Mouse (Mus musculus) heart, adult 8-10 months (tissue): ENCODE data around the gene Krtap9-3. TPM values are rescaled to one million over a fixed set of nuclear protein-coding genes. Genes with fewer than 3 reads are reported as not detected.
A peak's percentile ranks its signal among the peaks of the same experiment; 100 is the strongest.
"Not testable (repeated sequence)": the region's sequence is repeated elsewhere in the genome, so short reads cannot be mapped to it uniquely, and the experiment has no call there.

ENCODE experiments used
- DNase-seq: peaks from one replicate; pipeline ENCODE4 v3.0.0; 2022; ENCODE audit warnings: low spot score
- total RNA-seq, 4 experiments: library from RNA; stranded (reverse); gene quantifications; 2 replicates each; pipeline ENCODE4 v1.2.4; 2022

Krtap9-3 gene
- total RNA-seq, result not detected

DNA sequence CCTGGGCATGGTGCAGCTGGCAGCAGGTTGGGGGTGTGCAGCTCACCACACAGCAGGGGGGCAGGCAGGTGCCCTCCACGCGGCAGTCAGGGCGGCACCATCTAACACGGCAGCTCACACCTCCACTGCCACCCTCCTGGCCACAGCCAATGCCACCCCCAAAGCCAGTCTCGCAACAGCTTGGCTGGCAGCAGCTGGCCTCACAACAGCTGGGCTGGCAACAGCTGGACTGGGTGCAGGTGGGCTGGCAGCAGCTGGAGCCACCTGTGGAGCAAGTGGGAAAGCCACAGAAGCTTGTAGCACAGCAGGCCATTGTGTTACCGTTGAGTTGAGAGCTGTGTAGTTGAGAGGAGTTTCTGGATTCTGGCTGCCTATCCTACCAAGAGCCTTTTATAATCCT, at the start of gene Krtap9-3:
Gene Krtap9-3, minus strand, starts transcription at position 364 of the 400 bp plus-strand sequence.
- DNase-seq, result not testable (repeated sequence)

DNA sequence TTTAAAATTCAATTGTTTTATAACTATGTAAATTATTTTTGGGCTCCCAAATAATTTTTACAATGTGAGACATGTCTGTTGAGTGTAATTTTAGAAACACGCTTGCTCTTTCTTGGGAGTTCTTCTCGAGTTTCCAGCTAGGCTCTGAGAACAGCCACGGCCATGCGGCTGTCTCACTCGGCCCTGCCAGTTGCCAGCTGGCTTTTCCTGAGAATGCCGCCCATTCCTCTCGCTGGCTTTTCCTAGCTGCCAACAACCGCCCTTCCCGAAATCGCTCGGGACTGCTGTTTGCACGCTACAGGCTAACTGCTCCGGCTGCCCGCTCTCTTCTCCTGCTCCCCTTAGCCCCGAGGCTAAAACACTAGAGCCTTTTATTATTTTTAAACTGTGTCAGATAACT, 48.5 kb upstream of the Krtap9-3 start:
- DNase-seq, result no peak

DNA sequence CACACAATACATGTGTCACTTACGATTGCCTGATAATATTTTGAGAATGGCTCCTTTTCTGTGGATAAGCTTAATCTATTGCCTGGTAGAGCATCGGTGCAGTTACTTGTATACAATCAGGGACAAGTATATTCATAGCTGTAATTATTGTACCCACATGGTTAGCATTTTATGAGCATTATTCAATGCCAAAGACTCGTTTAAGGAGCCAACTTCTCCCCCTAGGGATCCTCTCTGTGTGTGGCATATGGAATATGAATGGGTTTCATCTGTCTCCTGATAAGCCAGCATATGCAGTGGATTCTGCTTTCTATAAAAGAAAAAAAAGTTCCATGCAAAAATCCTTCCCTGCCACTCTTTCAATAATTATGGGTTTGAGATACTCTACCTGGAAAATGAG, 46.4 kb upstream of the Krtap9-3 start:
- DNase-seq, result no peak

DNA sequence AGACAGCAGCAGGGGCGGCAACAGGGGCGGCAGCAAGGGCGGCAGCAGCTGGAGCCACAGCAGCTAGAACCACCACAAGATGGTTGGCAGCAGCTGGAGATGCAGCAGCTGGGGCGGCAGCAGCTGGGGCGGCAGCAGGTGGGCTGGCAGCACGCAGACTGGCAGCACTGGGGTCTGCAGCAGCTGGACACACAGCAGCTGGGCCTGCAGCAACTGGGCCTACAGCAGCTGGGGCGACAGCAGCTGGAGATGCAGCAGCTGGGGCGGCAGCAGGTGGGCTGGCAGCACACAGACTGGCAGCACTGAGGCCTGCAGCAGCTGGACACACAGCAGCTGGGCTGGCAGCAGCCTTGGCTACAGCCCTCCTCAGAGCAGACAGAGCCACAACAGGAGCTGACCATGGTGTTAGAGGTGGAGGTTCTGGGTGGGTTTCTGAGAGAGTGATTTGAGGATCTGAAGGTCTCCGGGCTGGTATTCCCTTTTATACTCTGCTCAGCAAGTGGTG, 45.8 kb upstream of the Krtap9-3 start, which contains the start of gene Krtap4-7:
Gene Krtap4-7, minus strand, starts transcription at position 455 of the 505 bp plus-strand sequence.
- not testable (repeated sequence) for DNase-seq

DNA sequence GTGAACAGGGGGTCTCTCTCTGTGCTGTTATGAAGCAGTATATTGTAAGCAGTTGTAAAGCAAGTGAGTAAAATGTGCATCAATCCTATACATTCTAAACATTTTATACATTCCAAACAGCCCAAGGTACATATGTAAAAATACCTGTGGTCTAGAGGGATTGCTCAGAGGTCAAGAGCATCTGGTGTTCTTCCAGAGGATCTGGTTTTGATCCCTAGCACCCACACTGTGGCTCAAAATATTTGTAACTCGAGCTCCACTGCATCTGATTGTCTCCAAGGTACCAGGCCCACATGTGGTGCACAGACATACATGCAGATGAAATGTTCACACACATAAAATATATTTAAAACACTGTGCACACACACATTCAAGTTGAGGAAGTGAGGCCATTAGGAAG, 43.0 kb upstream of the Krtap9-3 start:
- DNase-seq, result no peak

DNA sequence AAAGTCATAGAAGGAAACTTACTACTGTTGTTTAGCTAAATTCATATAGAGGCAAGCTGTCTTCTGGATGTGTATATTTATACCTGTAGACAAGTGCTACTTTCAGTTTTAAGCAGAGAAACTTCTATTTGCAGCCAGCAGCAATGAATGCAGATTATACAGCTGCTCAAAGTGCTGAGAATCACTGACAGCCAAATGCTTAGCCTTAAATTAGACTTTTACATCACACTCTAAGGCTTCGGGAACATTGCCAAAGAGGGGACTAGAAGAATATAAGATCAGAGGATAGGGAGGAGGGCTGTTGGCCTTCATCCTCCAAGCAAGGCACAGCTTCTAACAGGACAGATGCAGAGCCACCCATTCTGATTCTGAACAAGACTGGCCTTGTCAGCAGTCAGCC, 39.2 kb upstream of the Krtap9-3 start:
- no peak for DNase-seq

DNA sequence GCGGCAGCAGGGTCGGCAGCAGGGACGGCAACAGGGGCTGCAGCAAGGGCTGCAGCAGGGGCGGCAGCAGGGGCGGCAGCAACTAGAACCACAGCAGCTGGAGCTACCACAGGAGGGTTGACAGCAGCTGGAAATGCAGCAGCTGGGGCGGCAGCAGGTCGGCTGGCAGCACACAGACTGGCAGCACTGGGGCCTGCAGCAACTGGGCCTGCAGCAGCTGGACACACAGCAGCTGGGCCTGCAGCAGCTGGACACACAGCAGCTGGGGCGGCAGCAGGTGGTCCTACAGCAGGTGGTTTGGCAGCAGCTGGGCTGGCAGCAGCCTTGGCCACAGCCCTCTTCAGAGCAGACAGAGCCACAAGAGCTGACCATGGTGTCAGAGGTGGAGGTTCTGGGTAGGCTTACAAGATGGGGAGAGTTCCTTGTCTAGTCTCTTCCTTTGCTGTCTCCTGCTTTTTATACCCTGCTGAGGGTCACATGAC, 36.8 kb upstream of the Krtap9-3 start, which contains the start of gene Krtap4-2:
Gene Krtap4-2, minus strand, starts transcription at position 432 of the 482 bp plus-strand sequence.
- no peak for DNase-seq

DNA sequence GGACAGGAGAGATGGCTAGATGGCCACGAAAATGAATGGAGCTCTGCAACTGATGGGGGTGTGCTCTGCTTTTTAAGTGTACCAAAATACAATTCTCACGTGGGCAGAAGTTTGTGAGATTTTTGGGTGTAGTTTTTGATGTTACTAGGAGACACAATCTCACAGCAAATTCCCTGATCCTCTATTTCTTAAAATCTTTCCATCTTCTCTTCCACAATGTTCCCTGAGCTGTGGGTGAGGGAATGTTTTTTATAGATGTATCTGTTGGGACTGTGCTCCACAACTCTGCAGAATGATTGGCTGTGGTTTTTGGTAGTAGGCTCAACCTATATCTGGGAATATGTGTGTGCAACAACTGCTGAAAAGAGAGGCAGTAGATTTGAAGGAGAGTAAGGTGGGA, 35.4 kb upstream of the Krtap9-3 start:
- DNase-seq, result no peak

DNA sequence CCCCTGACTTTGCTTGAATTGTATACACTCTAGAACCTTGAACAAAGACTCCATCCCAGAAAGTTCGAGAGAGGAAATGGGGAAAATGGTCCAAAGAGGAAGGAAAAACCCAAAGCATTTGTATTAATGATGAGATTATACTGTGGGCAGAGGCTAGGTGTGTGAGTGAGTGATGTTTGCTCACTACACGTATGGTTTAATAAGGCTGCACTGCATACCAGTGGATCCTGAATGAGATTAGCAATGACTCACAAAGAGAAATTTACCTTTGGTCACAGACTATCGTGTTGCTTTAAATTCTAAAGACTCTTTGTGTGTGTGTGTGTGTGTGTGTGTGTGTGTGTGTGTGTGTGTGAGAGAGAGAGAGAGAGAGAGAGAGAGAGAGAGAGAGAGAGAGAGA, 33.0 kb upstream of the Krtap9-3 start:
- no peak for DNase-seq

DNA sequence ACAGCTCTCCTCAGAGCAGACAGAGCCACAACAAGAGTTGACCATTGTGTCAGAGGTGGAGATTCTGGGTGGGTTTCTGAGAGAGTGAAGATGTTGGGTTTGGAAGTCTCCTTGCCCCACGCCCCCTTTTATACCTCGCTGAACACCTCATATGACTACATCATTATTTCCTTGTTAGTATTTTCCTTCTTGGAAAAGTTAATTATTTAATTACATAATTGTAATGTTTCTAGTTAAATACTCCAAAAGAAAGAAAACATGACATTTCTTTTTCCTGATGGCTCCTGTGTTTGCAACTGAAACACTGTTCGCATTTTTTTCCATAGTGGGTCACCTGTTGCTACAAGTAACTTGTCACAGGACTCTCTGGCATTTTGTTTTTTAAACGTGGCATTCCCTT, 30.2 kb upstream of the Krtap9-3 start, which contains the start of gene Krtap4-1:
Gene Krtap4-1, minus strand, starts transcription at position 101 of the 400 bp plus-strand sequence.
- no peak for DNase-seq

DNA sequence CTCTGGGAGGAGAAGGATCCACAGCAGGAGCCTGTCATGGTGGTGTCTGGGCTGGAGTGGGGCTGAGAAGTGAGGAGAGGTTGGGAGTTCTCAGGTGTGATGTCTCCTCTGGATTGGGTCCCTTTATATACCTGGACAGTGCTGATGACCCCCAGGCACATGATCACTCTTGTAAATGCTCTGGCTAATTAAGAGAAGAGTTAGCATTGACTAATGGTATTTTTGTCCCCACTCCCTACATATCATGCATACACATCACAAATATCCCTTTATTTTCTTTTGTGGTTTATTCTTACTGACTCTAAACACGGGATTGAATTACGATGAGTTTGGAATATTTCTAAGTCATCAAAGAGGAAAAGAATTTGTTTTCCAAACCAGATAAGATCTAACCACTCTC, 22.4 kb upstream of the Krtap9-3 start, which contains the start of gene Gm11562:
Gene Gm11562, minus strand, starts transcription at position 101 of the 400 bp plus-strand sequence.
- no peak for DNase-seq

DNA sequence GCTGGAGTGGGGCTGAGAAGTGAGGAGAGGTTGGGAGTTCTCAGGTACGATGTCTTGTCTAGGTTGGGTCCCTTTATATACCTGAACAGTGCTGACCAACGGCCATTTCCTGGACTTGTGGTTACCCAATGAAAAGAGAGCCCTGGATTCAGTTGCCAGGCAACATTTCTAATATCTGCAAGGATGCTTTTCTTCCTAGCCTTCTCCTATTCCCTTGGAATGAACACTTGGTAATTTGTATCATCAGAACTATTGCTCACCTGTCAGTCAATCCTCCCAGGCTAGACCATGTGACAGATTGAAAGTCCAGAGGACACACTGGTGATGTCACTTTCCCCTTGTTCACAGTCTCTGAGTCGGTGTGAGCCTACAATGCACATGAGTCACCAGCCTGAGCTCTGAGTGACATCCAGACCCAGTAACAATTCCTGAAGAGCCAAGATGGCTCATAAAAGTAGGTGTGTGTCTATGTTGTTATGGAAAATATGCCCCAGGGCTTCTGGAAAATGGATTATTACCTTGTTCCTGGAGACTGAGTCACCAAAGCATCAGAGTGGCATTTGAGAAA, 17.0 kb upstream of the Krtap9-3 start, which contains the start of gene Krtap2-4:
Gene Krtap2-4, minus strand, starts transcription at position 51 of the 568 bp plus-strand sequence.
- no peak for DNase-seq

DNA sequence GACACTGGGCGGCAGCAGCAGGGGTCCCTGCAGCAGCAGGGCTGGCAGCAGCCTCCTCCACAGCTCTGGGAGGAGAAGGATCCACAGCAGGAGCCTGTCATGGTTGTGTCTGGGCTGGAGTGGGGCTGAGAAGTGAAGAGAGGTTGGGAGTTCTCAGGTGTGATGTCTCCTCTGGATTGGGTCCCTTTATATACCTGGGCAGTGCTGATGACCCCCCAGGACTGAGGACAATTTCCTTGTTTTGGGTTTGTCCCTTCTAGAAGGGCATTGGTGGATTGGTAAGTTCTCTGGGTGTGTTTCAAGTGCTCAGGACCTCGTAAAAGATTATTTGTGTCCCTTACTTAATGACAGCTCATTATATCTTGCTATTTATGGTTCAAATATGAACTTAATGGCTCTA, 12.2 kb upstream of the Krtap9-3 start, which contains the start of gene Gm11937:
Gene Gm11937, minus strand, starts transcription at position 101 of the 400 bp plus-strand sequence.
- not testable (repeated sequence) for DNase-seq

DNA sequence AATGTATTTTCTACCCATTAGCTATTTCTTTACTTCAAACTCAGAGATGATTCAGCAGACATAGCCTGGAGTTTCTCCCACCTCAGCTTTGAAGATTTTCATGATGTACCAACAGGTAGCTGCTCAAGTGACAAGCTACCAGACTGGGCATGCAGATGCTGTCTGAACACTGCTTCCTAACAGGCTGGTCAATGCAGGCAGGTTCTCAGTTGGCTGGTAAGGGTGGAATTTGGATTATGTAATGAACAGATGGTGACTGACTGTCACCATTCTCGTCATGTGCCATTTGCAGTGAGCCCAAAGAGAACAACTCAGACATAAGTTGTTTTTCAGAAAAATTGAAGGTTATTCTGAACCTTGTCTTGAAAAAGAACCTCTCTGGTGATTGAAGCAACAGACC, 11.2 kb upstream of the Krtap9-3 start:
- no peak for DNase-seq

DNA sequence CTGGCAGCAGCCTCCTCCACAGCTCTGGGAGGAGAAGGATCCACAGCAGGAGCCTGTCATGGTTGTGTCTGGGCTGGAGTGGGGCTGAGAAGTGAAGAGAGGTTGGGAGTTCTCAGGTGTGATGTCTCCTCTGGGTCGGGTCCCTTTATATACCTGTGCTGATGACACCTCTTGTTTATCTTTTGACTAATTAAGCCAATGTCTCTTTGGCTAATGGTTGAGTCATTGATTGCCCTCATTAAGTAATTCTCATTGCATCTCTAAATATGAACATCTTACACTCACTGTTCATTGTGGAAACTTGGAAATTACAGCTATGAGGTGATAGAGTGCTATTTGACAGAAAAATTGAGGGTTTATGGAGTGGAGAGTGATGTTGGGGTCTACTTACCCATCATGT, 5.3 kb upstream of the Krtap9-3 start, which contains the start of gene Gm11938:
Gene Gm11938, minus strand, starts transcription at position 101 of the 400 bp plus-strand sequence.
- DNase-seq, result not testable (repeated sequence)

DNA sequence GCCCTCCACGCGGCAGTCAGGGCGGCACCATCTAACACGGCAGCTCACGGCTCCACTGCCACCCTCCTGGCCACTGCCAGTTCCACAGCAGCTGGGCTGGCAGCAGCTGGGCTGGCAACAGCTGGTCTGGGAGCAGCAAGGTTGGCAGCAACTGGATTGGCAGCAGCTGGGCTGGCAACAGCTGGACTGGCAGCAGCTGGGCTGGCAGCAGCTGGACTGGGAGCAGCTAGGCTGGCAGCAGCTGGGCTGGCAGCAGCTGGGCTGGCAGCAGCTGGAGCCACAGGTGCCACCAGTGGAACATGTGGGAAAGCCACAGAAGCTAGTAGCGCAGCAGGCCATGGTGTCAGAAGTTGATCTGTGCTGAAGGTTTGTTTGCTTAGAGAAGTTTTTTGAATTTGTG, 6.9 kb downstream of the Krtap9-3 start, which contains the start of gene Krtap1-3:
Gene Krtap1-3, minus strand, starts transcription at position 359 of the 400 bp plus-strand sequence.
- DNase-seq, result no peak

DNA sequence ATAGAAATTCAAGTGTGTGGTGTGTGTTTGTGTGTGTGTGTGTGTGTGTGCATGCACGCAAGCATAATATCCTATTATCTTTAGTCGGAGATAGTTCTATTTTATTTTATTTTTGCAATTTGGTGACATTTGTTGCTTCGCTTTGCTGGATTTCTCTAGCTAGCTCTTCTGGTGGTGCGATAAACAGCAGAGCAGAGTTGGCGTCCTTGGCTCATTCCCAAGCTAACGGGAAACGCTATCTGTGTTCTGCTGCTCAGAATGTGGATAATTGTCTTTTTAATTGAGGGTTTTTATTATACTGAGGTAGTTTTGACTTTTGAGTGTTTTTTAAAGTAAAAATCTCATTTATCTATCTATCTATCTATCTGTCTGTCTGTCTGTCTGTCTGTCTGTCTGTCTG, 12.8 kb downstream of the Krtap9-3 start:
- DNase-seq, result no peak

DNA sequence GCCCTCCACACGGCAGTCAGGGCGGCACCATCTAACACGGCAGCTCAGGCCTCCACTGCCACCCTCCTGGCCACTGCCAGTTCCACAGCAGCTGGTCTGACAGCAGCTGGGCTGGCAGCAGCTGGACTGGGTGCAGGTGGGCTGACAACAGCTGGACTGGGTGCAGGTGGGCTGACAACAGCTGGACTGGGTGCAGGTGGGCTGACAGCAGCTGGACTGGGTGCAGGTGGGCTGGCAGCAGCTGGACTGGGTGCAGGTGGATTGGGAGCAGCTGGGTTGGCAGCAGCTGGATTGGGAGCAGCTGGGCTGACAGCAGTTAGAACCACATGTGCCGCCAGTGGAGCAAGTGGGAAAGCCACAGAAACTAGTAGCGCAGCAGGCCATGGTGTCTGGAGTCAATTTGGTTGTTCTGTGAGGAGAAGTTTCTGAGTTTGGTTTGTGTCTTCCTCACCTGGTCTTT, 14.6 kb downstream of the Krtap9-3 start, which contains the start of gene Krtap1-4:
Gene Krtap1-4, minus strand, starts transcription at position 410 of the 460 bp plus-strand sequence.
- DNase-seq, result no peak

DNA sequence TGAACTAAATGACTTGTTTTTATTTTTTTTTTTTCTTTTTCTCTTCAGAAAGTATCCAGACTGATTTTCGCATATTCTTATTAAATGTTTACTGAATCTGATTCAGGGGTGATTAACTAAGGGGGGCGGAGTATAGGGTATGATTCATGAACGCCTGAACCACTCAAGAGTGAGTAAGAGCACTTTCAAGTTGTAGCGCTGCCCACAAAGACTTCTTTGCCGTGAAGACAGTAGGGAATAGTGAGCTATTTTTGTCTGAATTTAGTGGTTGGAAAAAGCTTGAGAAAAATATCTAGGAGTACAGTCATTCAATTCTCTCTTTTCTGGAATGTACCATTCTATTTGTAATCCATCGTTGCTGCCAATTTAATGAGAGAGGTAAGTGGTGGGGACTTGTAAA, 16.3 kb downstream of the Krtap9-3 start:
- no peak for DNase-seq

DNA sequence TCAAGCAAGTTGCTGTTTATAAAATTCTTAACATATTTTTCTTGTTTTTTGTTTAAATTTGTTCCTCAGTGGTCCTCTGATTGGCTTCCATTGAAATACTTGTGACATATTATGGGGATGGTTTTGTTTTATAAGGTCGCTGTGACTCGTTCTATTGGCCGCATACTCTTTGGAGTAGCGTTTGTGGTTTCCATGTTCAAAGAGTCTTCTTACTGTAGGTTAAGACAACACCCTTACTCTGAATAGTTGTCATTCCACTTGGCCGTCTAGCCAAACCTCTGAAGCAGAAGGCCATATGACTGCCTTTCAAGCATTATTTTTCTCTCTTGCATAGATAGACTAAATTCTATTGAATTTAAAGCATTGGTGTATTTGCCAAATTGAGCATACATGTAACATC, 16.9 kb downstream of the Krtap9-3 start:
- DNase-seq, result no peak

DNA sequence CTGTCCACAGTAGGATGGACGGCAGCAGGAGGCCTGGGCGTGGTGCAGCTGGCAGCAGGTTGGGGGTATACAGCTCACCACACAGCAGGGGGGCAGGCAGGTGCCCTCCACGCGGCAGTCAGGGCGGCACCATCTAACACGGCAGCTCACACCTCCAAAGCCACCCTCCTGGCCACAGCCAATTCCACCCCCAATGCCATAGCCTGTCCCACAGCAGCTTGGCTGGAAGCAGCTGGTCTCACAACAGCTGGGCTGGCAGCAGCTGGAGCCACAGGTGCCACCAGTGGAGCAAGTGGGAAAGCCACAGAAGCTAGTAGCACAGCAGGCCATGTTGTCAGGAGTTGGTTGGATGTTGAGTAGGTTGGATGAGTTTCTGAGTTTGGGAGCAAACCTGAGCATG, 17.3 kb downstream of the Krtap9-3 start, which contains the start of gene Krtap1-5:
Gene Krtap1-5, minus strand, starts transcription at position 381 of the 400 bp plus-strand sequence.
- no peak for DNase-seq

DNA sequence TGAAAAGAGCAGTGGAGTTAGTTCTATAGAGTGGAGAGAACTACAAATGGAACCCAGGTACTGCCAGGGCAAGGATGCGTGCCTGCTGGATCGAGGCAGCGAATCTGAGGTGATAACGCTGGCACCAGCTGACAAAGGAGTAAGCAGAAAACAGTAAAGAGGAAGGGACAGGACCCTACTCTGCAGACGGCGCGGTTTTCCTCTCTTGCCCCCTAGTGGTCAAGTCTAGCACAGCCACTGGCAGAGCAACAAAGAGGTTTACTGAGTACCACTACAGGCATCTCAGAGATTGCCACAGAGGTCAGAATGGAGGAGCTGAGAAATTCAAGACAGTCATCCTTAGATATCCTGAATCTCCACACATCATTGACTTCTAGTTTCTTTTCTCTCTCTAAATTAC, 23.8 kb downstream of the Krtap9-3 start:
- peak; percentile 26 for DNase-seq

DNA sequence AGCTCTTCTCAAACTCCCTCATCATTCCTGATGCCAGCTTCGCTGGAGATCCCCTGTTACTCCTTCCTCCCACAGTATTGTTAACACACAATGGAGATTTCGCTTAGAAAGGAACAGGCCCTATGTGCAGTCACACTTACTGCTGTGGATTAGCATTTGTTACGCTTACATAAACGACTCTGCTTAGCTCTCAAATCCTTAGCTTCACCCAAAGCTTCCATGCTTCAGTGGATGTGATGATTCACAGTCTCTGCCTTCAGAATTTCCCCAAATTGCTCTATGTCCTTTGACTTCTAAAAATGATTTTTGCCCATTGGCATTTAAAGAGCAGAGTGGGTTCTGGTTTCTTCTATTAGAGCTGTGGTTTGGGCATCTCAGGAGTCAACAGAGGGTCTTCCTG, 24.7 kb downstream of the Krtap9-3 start:
- DNase-seq, result no peak
